Mouse (Mus musculus) mature B cell (primary cell): ENCODE measurements around the gene Txndc16.

Experiments
- in situ Hi-C: fragments of 300-500 bp; cut with MboI; formaldehyde crosslinking; loops from 2 replicates; pipeline ENCODE4 v1.14.3; 2019

Txndc16 gene

DNA sequence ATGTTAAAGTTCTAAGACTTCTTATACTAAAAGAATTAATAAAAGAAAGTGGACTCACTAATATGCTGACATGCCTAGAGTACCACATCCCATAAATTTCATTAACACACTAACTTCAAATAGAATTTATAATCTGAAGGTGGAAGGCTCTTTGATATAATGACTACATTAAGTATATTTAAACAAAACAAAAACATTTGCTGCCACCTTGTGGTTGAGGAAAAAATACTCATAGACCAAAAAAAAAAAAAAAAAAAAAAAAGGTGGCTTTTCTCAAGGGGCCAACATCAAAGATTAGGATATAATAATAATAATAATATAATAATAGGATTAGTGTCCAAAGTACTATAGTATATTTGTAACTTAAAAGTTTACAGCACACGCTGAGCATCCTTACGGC lies 66.9 kb downstream of the Txndc16 start:
- in situ Hi-C loops: no loop called here

DNA sequence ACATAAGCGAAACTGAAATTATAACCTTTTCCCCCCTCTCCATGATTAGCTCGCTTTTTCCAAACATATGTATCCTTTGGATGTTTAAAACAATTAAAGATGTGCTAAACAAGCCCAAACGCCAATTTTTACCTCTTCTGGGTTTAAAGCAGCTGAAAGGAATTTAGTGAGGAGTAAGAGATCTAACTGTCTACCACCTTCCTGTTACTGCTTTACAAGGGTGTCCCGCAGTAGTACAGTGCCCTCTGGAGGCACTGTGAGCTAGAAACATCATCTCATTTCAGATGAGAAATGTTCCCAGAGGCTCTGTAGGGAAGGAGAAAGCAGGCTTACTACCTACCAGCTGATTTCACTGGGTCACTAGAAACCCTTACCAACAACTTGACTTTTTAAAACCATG lies 77.6 kb downstream of the Txndc16 start:
- in situ Hi-C loops: no loop called here

DNA sequence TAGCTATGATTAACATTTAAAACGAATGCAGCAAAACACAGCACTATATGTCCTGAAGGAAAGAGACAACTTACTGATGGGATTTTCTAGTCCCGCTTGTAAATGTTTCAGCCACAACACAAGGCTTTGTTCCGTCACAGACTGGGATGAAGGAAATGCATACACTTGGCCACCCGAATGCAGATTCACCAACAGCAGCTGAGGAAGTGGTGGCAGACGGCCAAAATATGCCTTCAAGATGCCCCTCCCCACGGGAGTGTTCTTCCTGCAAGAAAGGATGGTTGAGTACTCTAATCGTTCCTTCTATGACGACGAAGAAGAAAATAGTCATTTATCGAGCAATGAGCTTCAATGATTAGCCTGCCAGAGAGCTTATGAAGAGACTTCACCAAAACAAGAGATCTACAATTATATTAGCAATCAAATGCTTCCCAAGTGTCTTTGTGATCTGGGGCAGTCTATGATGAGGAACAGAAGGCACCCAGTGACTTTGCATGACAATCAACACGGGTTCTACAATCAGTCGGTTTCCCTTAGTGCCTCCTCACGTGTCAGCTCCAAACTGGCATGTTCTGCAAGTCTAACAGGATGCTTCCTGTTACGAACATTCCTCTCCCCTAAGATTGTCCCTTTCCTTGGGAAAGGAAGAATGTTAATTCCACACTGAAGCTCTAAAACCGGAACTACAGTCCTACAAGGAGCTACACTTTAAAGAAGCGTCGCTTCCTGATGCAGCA lies 79.6 kb downstream of the Txndc16 start:
- in situ Hi-C loops: no loop called here

DNA sequence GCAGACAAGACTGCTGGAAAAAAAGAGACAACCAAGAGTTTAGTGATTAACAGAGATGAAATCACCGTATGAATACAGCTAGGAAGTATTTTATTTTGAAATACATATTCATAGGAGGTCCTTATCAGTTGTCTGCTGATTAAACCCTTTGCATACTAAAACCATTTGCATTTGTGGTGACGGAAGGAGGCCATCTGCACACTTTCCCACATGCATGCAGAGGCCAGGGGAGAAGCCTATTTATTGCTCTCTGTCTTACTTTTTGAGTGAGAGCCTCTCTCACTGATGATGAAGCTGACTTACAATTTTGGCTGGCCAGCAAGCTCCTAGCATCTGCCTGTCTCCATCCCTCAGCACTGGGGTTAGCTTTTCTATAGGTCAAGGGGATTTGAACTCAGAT lies 84.2 kb downstream of the Txndc16 start:
- in situ Hi-C loops: no loop called here

DNA sequence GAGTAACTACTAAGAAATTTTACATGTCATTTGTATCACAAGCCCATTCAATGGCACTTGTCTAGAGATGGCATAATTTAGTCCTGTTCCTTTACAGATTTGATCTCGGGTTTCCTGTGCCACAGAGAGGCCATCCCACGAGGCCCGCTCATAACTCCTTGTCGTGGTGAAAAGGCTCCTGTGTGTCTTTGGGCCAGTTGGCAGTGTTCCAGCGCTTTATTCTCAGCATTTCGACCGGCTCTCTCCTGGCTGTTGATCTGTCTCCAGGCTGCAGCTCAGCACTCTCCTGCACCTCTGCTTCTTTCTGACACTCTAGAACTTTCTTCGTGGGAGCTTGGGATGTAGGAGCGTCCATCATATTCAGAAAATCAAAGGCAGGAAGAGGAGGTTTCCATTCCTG lies 84.6 kb downstream of the Txndc16 start:
- in situ Hi-C loops: no loop called here

DNA sequence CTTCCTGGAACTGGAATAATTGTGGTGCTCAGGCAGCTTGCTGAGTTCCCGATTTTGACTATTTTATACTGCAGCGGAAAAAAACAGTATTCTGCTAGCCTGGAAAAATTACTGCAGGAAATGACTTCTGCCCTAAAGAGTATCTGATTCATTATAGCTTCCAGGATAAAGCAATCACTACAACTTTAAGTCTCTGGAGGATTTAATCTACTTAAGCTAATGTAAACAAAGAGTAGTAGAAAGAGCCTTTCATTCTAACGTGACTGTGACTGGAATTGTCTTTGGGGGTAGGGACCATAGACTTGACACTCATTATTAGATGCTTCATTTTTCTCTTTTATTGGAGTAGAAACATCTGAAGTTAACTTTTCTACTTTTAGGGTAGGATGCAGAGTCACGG lies 101.8 kb downstream of the Txndc16 start:
- in situ Hi-C loops: no loop called here

DNA sequence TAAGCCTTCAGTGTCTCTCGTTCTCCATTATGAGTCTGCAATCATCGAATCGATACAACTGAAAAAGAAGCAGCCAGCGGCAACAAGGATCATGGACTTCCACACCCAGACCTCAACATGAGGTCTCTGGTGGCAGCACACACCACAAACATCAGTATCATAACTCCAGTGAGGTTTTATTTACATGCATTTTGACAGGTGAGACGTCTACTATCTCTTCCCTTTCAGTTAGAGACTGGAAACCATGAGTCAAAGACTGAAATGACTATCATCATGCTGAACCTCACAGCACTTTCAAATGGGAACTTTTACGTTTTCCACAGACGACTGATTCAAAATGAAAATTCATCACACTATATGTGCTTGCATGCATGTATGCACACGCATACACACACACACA lies 117.9 kb downstream of the Txndc16 start:
- in situ Hi-C loops: no loop called here

DNA sequence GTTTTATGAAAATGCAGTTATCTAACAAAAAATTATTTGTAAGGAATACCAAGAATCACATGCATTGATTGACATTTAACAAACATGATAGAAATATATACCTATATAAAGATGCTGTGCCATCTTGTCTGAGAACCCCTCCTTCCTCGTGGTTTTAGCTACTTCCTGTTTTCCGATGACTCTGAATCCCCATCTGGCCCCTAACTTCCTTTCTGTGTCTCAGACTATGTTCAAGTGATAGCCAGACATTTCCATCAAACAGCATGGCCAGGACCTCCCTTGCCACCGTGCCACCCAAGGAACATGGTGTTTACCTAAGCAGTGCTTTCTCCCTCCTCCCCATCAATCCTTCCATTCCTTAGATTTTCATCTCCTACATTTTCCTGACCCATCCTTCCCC lies 127.8 kb downstream of the Txndc16 start:
- in situ Hi-C loops: no loop called here

DNA sequence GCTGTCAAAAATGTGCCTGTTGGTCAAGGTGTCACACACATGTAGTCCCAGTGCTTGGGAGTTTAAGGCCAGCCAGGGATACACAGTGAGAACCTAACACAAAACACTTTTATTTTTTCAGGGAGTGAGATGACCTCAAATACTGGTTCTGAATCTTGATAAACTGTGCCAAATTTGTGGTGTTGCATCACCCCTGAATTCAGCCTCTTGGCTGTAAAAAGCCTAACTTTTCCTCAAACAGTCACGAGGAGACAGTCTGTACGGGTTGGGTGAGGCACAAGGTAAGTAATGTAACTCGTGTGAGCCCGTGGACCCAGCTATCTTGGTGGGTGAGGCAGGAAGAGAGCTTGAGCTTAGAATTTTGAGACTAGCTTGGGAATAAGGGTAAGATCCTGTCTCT lies 130.1 kb downstream of the Txndc16 start:
- in situ Hi-C loops: no loop called here

DNA sequence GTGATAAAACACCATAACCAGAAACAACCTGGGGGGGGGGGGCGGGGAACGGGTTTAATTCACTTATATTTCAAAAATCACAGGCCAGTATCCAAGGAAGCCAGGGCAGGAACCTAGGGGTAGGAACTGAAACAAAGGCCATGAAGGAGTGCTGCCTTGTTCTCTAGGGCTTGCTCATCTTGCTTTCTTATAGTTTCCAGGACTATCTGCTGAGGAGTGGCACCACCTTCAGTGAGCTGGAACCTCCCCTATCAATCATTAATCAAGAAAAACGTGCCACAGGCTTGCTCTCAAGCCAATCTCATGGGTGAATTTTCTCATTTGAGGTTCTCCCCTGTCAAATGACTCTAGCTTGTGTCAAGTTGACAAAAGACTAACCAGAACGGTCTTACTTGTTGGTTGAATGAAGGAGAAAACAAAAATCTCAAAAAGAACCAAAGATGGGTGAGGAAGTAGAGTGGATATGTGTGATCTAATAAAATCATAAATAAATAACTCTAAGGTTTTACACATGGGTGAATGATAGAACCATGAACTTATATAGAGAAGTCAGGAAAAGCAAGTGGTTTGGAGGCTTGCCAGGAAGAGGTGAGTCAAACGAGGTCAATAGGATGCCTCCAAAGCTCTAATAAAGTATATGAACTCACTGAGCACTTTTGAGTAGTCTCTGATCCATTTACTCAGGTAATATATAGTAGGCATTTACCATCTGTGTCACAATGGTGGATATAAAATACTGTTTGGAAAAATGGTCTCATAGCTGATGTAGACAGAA lies 134.3 kb downstream of the Txndc16 start:
- in situ Hi-C loops: no loop called here

DNA sequence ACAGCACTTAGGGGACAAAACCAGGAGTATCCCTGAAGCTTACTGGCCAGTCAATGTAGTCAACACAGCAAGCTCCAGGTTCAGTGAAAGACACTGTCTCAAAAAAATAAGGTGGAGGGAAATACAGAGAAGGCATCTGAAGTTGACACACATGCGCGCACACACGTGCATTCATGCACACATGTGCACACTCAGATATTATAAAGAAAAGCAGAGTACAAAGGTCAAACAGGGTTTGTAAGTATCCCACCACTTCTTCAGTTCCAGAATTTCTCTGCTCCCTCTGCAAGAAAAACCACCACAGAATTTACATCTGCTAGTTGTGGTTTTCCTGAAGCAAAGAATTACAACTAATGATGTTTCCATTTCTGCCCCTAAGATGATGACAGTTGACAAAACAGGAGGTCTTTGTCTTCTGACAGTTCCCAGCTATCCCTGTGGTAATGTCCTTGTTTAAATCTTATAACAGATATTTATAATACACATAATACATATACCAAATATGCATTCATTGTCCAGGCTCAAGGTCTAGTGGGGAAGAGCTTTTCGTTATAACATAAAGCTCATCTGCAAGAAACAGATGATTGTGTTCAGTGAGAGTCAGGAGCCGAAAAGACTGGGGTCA lies 135.4 kb downstream of the Txndc16 start:
- in situ Hi-C loops: no loop called here

DNA sequence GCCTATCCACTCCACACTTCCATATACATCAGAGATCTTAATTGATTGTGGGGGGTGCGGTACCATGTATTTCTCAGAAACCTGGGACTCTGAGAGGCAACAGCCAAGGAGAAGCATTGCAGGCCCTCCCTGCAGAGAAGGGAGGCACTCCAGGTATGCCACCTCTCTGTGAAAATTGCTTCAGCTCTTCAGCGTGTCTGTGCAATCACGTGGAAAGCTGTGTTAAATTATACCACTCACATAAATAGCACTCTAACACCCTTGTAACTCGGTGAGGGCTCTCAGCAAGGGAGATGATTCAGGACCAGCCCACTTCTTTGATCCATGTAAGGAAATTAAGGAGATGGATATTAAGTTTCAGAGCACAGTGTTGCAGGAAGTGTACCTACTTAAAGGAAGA lies 136.6 kb downstream of the Txndc16 start:
- in situ Hi-C loops: no loop called here
